Mouse (Mus musculus): ENCODE results near the gene Nckap5. TPM values are rescaled to one million over a fixed set of nuclear protein-coding genes. Genes with fewer than 3 reads are reported as not detected.
"Not testable (repeated sequence)": the region's sequence is repeated elsewhere in the genome, so short reads cannot be mapped to it uniquely, and the experiment has no call there.

Nckap5 gene
- 10 to 100 TPM; 39.0 to 79.2 TPM for total RNA-seq (2021)
- long read RNA-seq, experiment 1, partial matches to known transcripts = 9 of 132 reads
- long read RNA-seq, experiment 1, other reads (novel, unspliced or antisense) = 123 of 132 reads
- long read RNA-seq, experiment 2, partial matches to known transcripts = 11 of 52 reads
- long read RNA-seq, experiment 2, other reads (novel, unspliced or antisense) = 41 of 52 reads

DNA sequence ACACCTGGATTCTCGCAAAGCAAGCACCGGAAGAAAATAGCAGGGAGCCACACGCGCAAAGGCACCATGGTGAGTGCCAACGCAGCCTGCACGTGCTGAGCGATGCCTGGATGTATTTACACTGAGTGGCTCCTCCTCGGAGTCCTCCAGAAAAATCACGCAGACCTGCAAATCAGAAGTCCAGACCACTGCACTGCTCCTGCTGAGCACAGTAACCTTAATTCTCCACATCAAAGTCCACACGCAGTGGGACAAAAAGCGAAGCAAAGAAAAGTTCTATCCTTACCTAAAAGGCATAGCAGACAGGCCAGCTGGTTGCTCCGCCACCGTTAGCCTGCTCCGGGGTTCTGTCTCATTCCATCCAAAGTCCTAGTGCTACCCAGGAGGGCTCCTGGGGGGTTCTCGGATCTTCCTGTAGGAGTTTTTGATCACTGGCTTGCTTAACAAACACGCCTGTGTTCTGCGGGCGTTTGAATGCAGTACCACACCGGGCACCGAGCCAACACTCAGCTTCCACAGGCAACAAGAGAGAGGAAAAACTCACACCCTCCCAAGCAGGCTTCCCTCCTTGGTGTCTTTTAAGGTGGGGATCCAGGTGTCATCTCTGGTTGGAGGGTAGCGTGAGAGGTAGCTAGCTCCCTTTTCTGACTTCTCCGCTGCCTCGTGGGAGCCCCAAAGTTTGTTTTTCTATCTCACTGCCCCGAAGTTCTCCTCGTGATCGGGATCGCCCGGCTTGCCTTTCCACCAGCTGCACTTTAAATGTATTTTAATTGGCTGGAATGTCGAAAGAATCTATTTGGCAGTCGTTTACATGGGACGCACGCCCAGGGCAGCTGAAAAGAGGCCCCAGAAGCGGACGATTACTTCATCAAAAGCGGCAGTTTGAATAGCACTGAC is at the start of gene Nckap5:
Gene Nckap5, minus strand, starts transcription at position 769 of the 897 bp plus-strand sequence.
- peak; percentile 61 to 75 for DNase-seq

GRCm38 (mm10) chr1:126877495-126877894 is 46.9 kb upstream of the Nckap5 start:
- no peak for DNase-seq

- DNase-seq = no peak
Observed at GRCm38 (mm10) chr1:126868372-126868771, 37.8 kb upstream of the Nckap5 start.

DNA sequence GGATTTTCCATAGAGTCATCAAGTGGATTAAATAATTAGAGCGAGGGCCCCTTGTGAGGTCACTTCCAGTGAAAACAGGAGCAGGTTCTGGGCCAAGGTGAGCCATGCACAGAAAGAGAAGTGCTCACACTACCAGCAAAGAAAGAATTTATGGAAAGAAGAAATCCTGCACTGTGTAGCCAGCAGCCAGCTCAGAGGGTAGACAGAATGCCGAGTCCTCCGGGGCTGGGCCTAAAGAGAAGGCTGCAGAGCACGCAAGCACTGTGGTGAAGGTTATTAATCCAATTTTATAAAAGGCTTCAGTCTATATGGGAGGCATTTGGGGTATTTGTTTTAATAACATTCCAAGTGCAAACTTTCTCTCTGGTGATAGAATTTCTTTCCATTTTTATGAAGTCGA is 37.3 kb upstream of the Nckap5 start:
- DNase-seq = no peak

GRCm38 (mm10) chr1:126865591-126866086 is 35.0 kb upstream of the Nckap5 start:
- no peak for DNase-seq

- DNase-seq = no peak
Observed at GRCm38 (mm10) chr1:126861816-126862215, 31.2 kb upstream of the Nckap5 start.

- no peak for DNase-seq
Observed at GRCm38 (mm10) chr1:126860537-126860936, 29.9 kb upstream of the Nckap5 start.

- DNase-seq = no peak
Observed at GRCm38 (mm10) chr1:126849481-126849880, 18.9 kb upstream of the Nckap5 start.

DNA sequence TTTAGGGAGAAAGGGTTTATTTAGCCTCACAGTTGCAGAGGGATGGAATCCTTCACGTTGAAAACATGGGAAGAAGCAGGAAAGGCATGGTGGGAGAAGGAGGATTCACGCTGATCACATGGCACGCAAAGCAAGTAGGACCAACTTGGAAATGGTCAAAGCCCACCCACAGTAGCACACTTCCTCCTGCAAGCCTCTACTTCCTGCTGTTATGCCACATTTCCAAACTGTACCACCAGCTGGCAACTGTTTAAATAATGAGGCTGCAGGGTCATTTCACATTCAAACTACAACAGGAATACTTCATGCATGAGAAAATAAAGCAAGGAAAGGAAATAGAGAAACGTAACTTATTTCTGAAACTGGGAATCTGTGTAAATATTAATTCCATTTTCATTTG is 15.7 kb upstream of the Nckap5 start:
- DNase-seq = no peak

DNA sequence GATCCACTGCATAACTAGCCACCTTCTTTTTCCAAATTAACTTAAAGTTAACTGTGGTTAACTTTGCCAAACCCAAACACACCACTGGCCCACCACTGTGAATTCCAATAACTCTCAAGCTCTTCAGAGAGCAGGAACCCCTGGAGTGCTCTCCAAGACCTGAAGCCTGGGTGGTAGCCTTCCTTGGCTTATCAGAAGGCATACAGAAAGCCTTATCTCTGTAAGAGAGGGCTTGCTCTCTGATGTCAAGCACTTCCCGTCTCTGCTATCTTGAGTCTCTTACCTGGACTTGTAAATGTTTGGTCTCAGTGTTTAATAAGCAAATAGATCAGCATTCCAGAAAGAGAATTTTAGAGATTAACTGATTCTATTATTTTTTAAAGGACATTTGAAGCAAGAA is 2.3 kb upstream of the Nckap5 start:
- DNase-seq = no peak

DNA sequence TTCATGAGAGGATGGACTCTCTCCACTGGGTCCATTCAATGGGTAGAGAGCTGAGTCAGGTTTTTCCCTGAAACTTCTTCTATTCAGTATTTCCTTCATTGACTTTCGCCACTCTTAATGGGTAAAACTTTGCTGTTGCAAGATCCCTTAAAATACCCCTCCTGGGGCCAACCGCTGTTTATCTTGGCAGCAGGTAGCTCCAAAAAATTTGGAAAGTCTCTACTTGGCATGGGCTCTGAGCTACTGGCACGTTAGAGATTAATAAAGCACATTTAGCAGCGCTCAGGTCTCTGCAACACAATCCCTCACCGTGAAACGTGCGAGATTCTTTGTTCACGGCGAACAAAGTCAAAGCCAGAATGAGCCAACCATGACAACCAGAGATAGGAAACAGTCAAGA is 1.6 kb downstream of the Nckap5 start:
- DNase-seq = peak in 1 of 2 experiments; percentile 23

DNA sequence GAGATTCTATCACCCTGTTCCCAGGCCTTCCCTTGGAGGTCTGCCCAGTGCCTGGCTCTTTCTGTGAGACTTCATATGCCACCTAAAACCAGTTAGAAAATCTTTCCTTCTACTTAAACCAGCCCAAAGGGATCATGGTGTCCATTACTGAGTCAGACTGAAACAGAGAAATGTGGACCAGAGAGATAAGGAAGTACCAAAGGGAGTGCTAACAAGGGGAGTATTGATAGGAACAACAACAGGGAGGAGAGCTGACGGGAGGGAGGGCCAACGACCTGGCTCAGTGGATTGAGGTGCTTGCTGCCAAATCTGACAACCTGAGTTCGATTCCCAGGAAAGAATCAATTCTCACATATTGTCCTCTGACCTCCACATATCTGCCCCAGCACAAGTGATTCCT is 5.8 kb downstream of the Nckap5 start:
- no peak for DNase-seq

DNA sequence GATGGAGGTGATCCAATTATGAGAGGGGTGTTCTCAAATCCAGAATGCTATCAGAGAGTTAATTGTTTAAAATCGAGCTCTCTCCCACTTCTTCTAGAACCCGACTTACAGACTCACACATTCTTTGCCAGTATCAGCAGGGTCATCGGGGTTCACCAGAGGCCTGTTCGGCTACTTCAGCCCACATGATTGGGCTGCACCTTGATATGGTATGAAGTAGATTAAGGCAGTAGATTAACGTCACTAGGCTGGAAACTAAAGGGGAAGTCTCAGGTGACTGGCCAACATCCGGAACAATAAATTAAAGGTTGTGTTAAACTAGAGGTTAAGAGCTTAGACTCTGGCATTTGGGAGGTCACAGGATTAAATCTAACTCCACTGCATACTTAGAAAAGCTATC is 8.4 kb downstream of the Nckap5 start:
- DNase-seq = no peak

DNA sequence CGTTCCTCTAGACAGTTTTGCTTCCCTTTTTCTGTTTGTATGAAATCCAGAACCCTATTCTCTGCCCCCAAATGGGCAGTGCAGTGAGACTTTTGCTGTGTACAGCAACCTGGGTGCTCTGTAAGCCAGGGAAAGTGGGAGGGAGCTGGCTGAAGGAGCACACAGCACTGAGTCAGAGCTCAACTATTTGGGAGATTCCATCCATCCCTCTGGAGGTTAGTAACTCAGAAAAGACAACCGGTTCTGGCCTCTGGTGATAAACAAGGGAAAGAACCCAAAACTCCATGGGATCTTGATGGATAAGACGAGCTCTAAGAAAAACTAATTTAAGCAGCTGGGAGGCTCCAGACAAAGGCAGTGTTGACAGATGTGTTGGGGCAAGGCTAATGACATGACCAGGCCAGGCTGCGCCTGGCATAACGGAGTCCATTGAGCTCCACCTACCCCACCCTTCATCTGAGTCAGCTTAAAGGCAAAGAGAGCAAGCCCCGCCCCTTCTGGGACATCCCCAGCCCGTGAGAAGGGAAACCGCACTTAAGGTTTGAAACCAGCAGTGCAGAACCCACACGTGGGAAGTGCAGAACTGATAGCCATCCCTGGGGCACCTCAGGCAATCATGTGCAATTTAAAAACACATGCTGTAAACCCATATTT is 13.1 kb downstream of the Nckap5 start:
- DNase-seq = peak; percentile 40 to 70

DNA sequence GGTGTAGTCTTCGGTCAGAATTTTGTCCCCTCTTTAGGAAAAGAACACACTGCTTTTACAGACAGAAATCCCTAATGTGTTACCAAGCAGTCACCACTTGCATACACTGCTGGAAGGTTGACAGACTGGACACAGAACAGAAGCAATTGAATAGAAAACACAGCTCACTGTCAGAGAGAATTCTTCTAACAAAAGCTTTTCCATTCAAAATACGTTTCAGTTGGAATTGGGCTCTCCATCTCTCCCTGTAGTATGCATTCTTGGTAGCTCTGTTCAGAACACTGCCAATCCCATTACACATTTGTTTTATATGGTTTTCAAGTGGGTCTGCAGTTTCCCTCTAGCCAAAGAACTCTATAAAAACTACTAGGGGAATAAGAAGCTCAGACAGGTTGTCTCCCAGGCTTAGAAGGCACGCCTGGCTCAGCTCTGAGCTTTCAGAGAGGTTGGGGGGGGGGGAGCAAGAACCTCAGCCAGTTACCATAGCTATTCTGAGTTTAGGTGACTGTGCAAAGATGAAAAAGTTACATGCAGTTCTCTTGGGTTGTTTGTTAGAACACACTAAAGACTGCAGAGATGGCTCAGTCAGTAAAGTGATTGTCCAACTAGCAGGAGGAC is 23.5 kb downstream of the Nckap5 start:
- DNase-seq = no peak

- peak; percentile 20 to 30 for DNase-seq
Observed at GRCm38 (mm10) chr1:126806548-126806947, 24.1 kb downstream of the Nckap5 start.

DNA sequence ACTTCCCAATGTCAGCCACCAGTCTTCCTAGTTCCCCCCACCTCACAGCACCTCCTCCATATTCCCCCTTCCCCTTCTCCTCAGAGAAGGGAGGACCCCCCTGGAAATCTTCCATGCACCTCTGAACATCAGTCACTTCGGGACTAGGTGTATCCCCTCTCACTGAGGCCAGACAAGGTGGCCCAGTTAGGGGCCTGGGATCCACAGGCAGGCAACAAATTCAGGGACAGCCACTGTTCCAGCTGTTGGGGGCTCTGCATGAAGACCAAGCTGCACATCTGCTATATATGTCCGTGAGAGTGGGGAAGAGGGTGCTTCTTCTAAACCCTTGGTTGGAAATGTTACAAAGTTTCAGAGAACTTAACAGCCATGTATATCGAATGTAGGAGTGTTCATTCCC is 28.2 kb downstream of the Nckap5 start:
- DNase-seq = no peak

DNA sequence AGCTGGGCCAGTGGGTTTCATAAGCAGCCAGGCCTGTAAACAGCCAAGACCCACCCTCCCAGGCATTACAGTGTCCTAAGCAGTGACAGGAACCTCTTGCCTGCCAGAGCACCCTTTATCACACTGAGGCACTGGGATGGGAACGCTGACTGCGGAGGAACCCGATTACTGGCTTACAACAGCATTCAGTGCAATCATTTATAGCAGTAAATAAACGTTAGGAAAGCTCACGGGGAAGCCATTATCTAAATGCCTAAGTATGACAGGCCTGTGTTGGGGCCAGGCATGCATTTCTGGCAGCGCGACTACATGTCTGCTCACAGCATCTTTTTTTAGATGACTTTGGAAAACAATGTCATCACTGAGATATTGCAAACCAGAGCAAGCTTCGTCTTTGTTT is 28.9 kb downstream of the Nckap5 start:
- no peak for DNase-seq

- no peak for DNase-seq
Observed at GRCm38 (mm10) chr1:126799379-126799798, 31.2 kb downstream of the Nckap5 start.

GRCm38 (mm10) chr1:126780354-126780941 is 50.2 kb downstream of the Nckap5 start:
- DNase-seq = not testable (repeated sequence)

DNA sequence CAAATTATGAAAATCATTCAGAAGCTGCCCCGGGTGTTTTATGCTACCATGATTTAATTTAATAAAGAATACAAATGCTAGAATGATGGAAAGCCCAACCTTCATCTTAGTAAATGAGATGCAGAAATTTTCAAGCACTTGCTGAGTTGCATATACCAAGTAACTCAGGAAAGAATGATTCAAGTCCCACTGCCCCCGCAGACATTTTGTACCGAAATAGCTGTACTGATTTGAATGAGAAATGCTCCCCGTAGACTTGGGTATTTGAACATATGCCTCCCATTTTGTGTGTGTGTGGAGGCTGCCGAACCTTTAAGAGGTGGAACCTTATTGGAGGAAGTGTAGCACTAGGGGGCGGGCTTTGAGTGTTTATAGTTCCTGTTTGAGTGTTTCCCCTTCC is 56.7 kb downstream of the Nckap5 start:
- DNase-seq = not testable (repeated sequence)

GRCm38 (mm10) chr1:126766971-126767370 is 63.6 kb downstream of the Nckap5 start:
- DNase-seq = peak; percentile 8 to 40

Data from adrenal gland, postnatal 36 days (tissue).